Mouse (Mus musculus): ENCODE data around the gene Zgrf1.

Zgrf1 gene

GRCm38 (mm10) chr3:127558201-127558600 is 4.9 kb downstream of the Zgrf1 start:
- DNase-seq (ENCODE audit: low spot score in 2 of 2), result no peak

DNA sequence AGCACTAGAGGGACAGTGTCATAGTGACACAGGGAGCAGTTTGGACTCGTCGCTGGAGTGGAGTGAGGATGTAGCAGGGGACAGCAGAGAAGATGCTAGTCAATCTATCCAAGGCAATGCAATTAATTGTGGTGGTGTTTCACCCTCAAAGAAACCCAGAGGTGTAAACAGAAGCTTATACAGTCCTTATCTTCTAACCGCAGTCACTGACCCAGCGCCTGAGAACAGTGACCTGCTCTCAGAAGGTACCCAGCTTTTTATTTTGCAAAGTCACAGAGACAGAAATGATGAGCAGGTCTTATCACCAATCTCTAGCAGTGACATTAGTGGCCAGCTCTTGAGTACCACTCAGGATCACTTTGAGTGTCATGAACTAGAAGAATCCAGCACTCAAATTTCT is 9.7 kb downstream of the Zgrf1 start:
- DNase-seq (ENCODE audit: low spot score in 2 of 2), result no peak

GRCm38 (mm10) chr3:127565129-127565528 is 11.8 kb downstream of the Zgrf1 start:
- no peak for DNase-seq (ENCODE audit: low spot score in 2 of 2)

GRCm38 (mm10) chr3:127572557-127572956 is 19.3 kb downstream of the Zgrf1 start:
- DNase-seq (ENCODE audit: low spot score in 2 of 2), result peak in 1 of 2 experiments; percentile 42

DNA sequence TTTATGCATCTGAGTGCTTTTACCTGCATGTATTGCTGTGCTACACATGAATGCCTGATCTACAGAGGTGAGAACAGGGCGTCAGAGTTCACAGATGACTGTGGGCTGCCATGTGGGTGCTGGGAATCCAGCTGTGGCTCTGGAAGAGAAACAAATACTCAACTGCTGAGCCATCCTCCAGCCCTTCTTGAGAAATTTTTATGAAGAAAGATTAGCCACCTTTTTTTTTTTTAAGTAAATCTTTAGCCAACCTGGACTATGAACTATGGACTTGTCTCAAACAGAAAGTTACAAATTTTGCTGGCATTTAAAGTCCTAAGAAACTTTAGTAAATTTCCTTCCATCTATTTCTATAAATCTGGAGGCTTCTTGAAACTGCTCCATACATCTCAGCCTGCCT is 43.8 kb downstream of the Zgrf1 start:
- no peak for DNase-seq (ENCODE audit: low spot score in 2 of 2)

DNA sequence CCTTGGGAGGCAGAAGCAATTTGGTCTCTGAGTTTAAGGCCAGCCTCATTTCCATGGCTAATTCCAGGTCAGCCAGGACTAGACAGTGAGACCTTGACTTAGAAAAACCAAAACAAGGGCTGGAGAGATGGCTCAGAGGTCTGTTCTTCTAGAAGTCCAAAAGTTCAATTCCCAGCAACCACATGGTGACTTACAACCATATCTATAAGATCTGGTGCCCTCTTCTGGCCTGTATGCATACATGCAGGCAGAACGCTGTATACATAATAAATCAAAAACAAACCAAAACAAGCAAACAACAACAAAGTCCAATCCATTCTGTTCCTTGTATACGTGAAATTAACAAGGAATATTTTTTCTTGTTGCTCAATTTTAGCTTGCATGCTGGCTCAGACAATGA is 54.8 kb downstream of the Zgrf1 start:
- DNase-seq (ENCODE audit: low spot score in 2 of 2), result no peak

GRCm38 (mm10) chr3:127625296-127625695 is 72.0 kb downstream of the Zgrf1 start:
- DNase-seq (ENCODE audit: low spot score in 2 of 2), result peak in 1 of 2 experiments; percentile 43

DNA sequence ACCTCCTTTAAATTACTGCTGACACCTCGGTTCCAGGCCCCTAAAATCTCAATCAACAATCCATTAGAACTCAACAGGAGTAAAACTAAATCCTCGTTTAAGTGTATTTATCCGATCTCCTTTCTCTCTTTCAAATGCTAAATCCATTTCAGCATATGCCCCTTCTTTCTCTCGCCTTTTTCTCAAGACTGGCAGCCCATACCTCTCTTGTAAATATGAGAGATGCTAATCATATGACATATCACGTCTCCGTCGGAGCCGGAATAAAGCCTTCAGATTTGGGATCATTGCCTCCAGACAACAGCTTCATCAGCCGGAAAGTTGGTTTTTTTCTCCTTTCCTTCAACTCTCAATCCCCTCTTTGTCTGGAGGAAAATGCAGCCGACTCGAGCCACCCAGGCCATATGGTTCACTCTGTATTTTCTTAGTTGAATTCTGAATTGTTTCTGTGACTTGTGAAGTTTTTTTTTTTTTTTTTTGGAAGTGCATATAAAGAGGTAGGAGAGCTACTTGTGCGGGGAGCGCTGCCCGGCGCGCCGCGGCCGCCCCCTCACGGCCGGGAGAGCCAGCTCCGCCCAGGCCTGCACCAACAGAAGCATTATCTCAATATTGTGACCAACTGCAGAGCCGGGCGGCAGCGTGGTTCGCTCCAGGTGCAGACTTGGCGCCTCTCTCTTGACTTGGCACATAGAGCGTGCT is 72.6 kb downstream of the Zgrf1 start:
- no peak for DNase-seq (ENCODE audit: low spot score in 2 of 2)

DNA sequence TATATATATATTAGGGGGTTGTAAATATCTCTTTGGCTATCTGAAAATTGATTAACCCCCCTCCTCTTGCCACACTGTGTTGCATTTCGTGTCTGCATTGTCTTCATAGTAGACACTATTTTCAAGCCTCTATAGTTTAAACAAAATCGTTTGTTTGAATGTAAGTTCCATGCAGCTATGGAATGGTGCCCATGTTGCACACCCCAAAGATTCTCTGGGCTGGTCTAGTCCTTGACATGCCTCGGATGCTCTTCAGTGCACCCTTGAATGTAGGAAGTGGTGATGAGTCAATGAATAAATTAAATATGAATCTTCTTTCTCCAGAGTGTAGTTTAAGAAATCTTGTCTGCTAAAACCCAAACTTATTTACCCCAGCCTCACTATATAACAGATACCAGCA is 73.2 kb downstream of the Zgrf1 start:
- no peak for DNase-seq (ENCODE audit: low spot score in 2 of 2)

GRCm38 (mm10) chr3:127627151-127627955 is 74.1 kb downstream of the Zgrf1 start:
- DNase-seq (ENCODE audit: low spot score in 2 of 2), result no peak

DNA sequence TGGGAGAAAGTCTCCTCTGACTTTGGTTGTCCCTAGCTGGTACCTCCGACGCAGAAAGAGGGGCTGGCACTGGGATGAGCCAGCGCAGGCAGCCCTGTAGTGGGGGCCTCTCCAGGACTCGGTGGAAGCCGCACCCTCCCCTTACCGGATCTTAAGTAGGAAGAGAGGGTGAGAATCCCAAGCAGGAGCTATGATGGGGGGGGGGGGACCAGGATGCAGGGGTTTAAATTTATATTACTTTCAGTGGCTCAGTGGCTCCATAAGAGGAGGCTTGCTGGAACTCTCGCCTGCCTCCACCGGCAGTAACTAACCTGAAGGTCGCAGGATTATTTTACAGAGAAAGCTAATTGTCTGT is 74.6 kb downstream of the Zgrf1 start:
- DNase-seq (ENCODE audit: low spot score in 2 of 2), result no peak

- no peak for DNase-seq (ENCODE audit: low spot score in 2 of 2)
Measured at GRCm38 (mm10) chr3:127628311-127629184, 75.3 kb downstream of the Zgrf1 start.

DNA sequence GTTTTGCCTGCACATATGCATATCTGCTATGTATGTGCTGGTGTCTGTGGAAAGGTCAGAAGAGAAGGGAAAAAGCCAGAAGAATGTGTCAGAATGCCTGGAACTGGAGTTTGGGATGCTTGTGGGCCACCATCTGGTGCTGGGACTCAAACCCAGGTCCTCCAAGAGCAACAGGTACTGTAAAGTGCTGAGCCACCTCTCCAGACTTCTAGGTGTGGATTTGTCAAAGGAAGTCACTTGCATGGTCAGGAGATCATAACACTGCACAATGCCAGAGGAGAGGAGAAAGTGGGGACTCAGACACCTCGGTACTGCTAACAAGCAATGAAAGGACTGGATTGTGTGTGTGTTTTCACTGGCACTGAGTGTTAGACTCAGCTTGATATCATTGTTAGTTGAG is 76.9 kb downstream of the Zgrf1 start:
- DNase-seq (ENCODE audit: low spot score in 2 of 2), result no peak

- DNase-seq (ENCODE audit: low spot score in 2 of 2), result no peak
Measured at GRCm38 (mm10) chr3:127630735-127631372, 77.6 kb downstream of the Zgrf1 start.

DNA sequence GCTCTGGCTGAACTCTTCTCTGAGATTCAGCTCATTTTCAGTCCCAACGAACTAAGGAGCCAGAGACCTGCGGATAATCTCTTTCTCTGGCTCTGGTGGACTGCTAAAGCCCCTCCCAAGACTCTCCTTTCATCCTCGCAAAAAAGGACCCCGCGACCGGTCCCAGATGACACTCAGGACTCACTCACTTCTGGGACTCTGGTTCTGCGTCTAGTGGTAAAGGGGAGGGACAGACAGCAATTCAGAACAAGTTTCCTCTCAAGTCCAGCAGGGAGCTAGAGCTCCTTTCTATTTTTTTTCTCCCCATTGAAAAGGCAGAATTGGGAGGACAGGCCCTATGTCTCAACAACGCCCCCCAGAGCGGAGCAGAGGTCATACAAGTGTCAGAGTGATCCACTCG is 78.3 kb downstream of the Zgrf1 start:
- no peak for DNase-seq (ENCODE audit: low spot score in 2 of 2)

- no peak for DNase-seq (ENCODE audit: low spot score in 2 of 2)
Measured at GRCm38 (mm10) chr3:127632531-127632930, 79.2 kb downstream of the Zgrf1 start.

DNA sequence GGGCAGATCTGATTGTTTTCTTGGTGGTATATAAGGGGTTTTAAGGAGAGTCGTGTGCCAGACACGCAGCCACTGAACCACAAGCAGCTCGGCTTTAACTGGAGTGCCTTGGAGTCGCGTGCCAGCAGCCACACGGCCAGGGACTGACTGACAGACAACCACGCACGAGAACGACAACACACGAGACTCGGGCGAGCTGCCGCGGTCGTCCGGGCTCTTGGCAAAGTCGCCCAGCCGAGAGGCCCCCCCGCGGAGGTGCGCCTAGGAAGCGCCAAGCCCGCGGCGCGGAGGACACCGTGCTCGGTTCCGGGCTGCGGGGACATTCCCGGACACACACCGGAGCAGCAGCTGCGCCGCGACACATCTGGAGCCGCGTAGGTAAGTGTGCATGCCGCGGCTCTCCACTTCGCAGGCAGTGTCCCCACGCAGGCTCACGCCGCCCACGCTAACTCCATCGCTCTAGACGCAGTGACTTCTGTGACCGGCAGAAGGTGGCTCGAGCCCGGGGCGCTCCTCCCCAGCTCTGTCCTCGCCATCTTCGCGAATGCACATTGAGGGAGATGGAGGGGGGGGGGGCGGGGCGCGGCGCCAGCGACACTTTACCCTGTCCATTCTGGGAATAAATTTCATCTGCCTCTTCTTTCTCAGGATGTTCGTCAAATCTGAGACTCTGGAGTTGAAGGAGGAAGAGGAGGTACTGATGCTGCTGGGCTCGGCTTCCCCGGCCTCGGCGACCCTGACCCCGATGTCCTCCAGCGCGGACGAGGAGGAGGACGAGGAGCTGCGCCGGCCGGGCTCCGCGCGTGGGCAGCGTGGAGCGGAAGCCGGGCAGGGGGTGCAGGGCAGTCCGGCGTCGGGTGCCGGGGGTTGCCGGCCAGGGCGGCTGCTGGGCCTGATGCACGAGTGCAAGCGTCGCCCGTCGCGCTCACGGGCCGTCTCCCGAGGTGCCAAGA is 80.1 kb downstream of the Zgrf1 start, which contains the start of gene Neurog2:
Gene Neurog2, plus strand, starts transcription at position 56 of the 953 bp plus-strand sequence.
- DNase-seq (ENCODE audit: low spot score in 2 of 2), result peak in 1 of 2 experiments; percentile 5

- peak; percentile 46 to 54 for DNase-seq (ENCODE audit: low spot score in 2 of 2)
Measured at GRCm38 (mm10) chr3:127634101-127634983, 81.1 kb downstream of the Zgrf1 start.

GRCm38 (mm10) chr3:127634984-127635349 is 81.7 kb downstream of the Zgrf1 start:
- no peak for DNase-seq (ENCODE audit: low spot score in 2 of 2)

All from frontal cortex, postnatal 25 days (tissue).